Mouse (Mus musculus) spleen, adult 12 weeks (tissue): ENCODE data around the gene Adamts16.
"Not testable (repeated sequence)": the region's sequence is repeated elsewhere in the genome, so short reads cannot be mapped to it uniquely, and the experiment has no call there.

Experiments used
- DNase-seq: peaks from one replicate; pipeline ENCODE4 v3.0.0; 2022; ENCODE audit warnings: low spot score

Gene Adamts16

DNA sequence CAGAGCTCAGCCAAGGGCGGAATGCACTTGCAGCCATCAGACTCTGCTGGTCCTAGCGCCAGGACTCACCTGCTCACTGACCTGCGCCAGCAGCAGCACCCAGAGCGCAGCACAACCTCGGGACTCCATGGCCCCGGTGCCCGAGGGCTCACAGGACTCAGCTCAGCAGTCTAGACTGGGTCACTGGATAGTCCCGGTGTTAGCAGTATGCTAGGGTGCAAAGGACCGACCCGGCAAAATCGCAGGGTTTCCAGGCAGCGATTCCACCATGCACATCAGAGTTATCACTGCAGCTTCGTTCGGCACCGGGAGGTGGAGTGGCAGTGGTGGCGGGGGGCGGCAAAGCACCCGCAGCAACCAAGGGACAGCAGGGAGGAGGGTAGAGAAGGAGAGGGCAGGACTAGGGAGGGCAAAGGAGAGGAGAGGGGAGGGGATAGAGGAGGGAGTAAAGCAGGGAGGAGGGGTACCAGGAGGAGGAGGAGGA lies at the start of gene Adamts16:
Gene Adamts16 (minus strand): TSS at position 391 of the 484 bp plus-strand sequence.
- DNase-seq = no peak

DNA sequence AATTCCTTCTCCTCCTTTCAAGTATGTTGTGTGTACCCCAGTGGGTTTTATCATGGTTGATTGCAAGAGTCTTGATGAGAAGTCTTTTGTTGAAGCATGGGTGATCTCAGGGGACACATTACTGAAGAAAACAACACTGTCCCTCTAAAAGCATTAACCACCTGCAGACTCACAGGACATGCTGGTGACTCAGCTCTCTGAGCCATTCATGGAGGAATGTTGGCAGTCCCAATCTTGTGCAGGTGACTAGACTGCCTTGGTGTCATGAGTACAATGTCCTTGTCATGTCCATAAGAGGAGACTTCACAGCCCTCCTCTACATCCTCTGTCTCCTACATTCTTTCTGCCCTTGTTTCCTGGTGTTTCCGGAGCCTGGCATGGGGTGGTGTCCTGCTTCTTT lies 45.5 kb upstream of the Adamts16 start:
- no peak for DNase-seq

DNA sequence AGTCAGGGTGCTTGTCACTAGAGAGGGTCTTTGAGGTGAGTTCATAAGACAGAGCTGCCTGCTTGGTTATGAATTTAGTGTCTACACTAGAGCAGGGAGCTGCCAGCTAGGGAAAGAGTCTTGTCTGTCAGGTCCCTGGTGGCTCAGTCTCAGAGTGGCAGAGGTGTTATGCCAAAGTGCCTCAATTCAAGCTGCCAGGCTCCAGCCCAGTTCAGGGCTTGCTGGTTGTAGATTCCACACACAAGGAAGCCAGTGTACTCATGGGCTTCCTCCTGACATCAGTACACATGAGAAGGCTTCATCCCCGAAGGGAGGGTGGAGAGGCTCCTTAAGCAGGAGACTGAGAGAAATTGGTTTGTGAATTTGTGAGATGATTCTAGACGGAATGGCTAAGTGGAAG lies 43.4 kb upstream of the Adamts16 start:
- DNase-seq = no peak

GRCm38 (mm10) chr13:70883891-70884890 lies 42.6 kb upstream of the Adamts16 start:
- DNase-seq = no peak

DNA sequence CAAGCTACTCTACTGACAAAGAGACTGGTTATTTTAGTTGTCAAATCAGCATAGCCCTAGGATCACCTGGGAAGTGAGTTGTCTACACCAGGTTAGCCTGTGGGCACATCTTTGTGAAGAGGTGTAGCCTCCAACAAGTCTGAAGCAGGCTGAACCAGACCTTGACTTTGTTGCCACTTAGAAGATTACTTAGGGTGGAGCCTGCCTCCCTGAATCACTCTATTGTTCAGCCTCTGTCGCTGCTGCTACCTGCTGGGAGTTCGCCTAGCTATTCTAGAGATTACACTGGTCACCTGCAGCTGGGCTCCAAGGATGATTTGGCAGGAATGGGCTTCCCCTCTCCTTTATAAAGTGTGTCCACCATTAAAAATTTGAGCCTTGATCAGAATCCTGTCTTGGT lies 38.4 kb upstream of the Adamts16 start:
- DNase-seq = not testable (repeated sequence)

GRCm38 (mm10) chr13:70877550-70877913 lies 35.9 kb upstream of the Adamts16 start:
- DNase-seq = no peak

GRCm38 (mm10) chr13:70876648-70877549 lies 35.3 kb upstream of the Adamts16 start:
- no peak for DNase-seq

DNA sequence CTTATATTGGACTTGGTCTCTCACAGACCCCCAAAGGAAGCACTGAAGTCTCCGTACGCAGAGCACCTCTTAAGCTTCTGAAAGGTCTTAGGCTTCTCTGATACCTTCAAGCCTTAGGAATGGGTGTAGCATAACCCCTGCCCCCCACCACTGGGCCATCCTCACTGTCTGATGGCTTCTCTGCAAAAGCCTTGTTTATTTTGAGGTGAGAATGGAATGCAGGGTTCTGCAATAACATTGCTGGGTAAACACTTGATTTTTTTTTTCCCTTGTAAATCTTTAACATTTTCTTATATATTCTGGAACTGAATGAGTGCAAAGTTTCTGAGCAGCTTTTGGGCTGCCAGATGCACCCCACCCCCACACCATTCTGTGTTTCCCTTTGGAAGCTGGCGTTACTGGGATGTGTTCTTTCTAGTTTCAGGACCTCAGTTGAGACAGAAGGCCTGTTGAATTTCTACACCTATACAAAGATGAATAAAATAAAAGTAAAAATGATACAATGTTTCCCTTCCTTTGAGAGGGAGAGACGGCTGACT lies 33.9 kb upstream of the Adamts16 start:
- DNase-seq = no peak

GRCm38 (mm10) chr13:70874741-70875140 lies 33.1 kb upstream of the Adamts16 start:
- DNase-seq = no peak

- DNase-seq = not testable (repeated sequence)
Observed at GRCm38 (mm10) chr13:70873851-70874250, 32.2 kb upstream of the Adamts16 start.

DNA sequence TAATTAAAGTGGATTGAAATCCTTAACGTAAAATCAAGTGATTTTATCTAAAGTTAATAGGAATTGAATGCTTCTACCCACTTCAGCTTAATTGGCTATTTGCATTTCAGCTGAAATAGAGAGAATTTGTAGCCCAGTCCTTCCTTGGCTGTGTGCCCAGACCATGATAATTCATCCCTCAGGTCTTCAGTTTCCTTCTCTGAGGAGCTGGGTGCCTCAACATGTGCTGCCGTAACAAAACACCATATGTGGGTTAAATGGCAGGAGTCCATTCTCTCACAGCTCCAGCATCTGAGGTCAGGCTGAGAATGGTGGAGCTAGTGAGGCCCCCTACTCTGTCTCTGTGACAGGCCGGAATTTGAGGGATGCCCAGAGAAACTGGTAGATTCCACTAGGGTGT lies 29.4 kb upstream of the Adamts16 start:
- DNase-seq = no peak

DNA sequence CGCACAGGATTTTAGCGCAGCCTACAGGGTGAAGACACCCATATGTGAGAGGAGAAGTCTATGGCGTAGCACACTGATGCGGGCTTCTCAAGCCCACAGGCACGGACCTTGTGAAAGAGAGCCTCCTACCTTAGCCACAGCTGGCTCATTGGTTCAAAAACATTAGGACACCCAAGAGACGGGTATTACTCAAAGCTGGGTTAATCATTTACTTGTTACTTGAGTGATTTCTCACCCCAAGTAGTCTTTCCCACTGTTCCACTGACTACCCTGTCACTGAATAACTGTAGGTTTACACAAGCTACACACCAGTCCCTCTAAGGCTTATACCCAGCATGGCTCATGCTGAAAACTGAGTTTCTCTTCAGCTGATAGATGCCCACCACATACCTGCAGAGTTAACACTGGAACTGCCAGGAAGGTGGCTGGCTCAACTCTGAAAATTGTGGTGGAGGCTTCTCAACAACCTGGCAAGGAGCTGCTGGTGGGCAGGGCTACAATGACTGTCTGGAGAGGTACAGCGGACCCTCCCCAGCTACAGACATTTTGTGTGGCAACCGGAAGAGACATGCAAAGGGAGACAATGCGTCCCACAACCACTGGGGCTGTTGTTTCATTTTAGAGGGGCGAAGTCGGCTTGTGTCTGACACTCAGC lies 25.5 kb upstream of the Adamts16 start:
- no peak for DNase-seq

- DNase-seq = no peak
Observed at GRCm38 (mm10) chr13:70865867-70866266, 24.3 kb upstream of the Adamts16 start.

GRCm38 (mm10) chr13:70862162-70862908 lies 20.7 kb upstream of the Adamts16 start:
- DNase-seq = no peak

DNA sequence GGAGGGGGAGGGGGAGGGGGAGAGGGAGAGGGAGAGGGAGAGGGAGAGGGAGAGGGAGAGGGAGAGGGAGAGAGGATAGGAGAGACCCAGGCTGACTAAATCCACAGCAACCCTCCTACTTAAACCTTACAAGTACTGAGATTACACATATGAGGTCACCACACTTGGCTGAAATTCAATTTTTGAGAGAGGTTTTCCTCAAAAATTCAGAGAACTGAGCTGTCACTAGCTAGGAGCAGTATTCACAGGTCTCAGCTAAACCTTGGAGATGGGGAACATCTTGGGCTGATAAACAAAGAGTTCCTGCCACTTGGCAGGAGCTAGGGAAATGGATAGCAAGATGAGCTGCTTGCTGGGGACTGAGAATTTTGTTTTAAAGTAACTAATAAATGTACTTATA lies 12.0 kb upstream of the Adamts16 start:
- no peak for DNase-seq

- no peak for DNase-seq
Observed at GRCm38 (mm10) chr13:70846933-70847332, 5.3 kb upstream of the Adamts16 start.

GRCm38 (mm10) chr13:70845526-70845925 lies 3.9 kb upstream of the Adamts16 start:
- no peak for DNase-seq

DNA sequence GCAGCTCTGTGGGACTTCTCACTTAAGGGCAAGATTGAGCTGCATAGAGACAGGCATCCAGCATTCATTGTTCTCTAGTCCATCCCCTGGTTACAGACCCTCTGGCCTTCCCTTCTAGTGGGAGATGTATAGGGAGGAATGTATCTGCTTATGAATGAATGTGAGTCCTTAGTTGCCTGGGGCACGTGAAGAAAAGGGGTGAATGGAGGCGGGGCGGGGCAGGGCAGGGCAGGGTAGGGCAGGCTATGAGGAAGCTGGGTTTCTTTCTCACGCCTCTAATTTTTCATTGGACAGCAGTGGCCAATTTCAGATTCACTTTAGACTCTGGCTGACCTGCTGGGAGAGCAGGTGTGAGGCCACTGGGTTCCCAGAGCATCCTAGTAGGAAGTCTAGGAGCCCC lies 515 bp upstream of the Adamts16 start:
- DNase-seq = no peak

- DNase-seq = no peak
Observed at GRCm38 (mm10) chr13:70840161-70840560, 1.4 kb downstream of the Adamts16 start.

DNA sequence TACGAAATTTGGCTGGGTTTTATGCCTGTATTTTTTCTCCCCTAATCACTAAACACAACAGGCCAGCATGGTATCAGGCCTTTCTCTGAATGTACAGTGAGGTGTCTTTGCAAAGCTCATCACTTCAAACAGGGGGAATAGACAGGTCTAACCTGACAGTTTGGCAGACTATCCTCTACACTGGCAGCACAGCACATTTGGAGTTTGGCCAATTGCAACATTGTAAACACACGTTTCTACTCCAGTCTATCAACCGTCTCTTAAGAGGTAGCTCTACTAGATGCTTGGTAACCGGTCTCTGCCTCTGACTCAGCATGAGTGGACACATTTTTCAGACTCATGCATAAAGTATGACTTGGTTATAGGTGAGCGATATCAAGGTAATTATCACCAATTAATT lies 4.0 kb downstream of the Adamts16 start:
- DNase-seq = no peak

DNA sequence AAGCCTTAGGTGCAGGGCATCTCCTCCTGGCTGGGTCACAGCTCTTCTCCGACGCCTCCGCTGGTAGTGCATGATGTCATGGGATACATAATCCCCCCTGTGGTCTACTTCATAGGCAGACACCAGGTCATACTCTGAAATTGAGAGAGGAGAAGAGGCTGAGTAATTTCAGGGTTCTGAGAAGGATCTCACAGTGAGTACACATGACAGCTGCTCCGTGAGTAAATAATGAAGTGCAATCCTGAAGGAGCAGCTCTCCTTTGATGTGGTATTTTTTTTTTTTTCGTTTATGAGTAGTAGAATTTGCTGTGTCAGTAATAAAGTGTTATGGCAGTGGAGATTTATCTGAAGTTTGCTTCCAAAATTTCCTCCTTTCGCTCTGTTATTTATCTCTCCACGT lies 5.4 kb downstream of the Adamts16 start:
- no peak for DNase-seq
